Mouse (Mus musculus): Measurements from ENCODE around the gene Efhd2. TPM values are rescaled to one million over a fixed set of nuclear protein-coding genes. Genes with fewer than 3 reads are reported as not detected.

Gene Efhd2
- polyA plus RNA-seq, 1 experiment from 2014 or later, result 45.8 TPM

GRCm38 (mm10) chr4:141858501-141858900 is 16.2 kb downstream of the Efhd2 start:
- H3K9me3 ChIP-seq (replicated peaks), result no peaks in the 10 kb centered on the region
- 80% methylated on average over 20 of the region's 20 CpGs for WGBS (ENCODE audit: insufficient replicate concordance)
- no peak for ATAC-seq (ENCODE audit: insufficient read depth)
- H3K9ac ChIP-seq, result no peak overlapping the region
- peaks cover 42% of the 10 kb centered on the region for H3K36me3 ChIP-seq (replicated peaks)
- no peak overlapping the region for H3K4me3 ChIP-seq (replicated peaks)
- 0 out of 2 replicates have a peak, but pooled peaks cover 4% of the 10 kb centered on the region for H3K4me1 ChIP-seq (replicated peaks)
- no peaks in the 10 kb centered on the region for H3K27me3 ChIP-seq
- H3K4me2 ChIP-seq, result no peak overlapping the region
- H3K27ac ChIP-seq (replicated peaks), result no peak overlapping the region

- no peak; the same call in 1 of the 2 replicates for ATAC-seq (ENCODE audit: insufficient read depth)
- Histone ChIP-seq H3K27me3 (no peaks in the 10 kb centered on the region), H3K4me3 (replicated peaks) (no peak overlapping the region), H3K27ac (replicated peaks) (no peak overlapping the region), H3K4me1 (replicated peaks) (0 out of 2 replicates have a peak, but pooled peaks cover 4% of the 10 kb centered on the region), H3K9me3 (replicated peaks) (no peaks in the 10 kb centered on the region), H3K4me2 (no peak overlapping the region), H3K9ac (no peak overlapping the region), H3K36me3 (replicated peaks) (peaks cover 42% of the 10 kb centered on the region)
- WGBS (ENCODE audit: insufficient replicate concordance), result 18% methylated on average over 10 of the region's 10 CpGs
Observed at GRCm38 (mm10) chr4:141857422-141857930, 17.2 kb downstream of the Efhd2 start.

GRCm38 (mm10) chr4:141853437-141853836 is 21.3 kb downstream of the Efhd2 start:
- H3K27me3 ChIP-seq, result no peaks in the 10 kb centered on the region
- H3K4me3 ChIP-seq (replicated peaks), result no peak overlapping the region
- H3K36me3 ChIP-seq (replicated peaks), result peaks cover 5% of the 10 kb centered on the region; the same call in 1 of the 2 replicates
- no peak overlapping the region for H3K4me2 ChIP-seq
- H3K9me3 ChIP-seq (replicated peaks), result no peaks in the 10 kb centered on the region
- ATAC-seq (ENCODE audit: insufficient read depth), result no peak
- no peak overlapping the region for H3K9ac ChIP-seq
- H3K27ac ChIP-seq (replicated peaks), result no peak overlapping the region
- H3K4me1 ChIP-seq (replicated peaks), result 0 out of 2 replicates have a peak, but pooled peaks cover 4% of the 10 kb centered on the region
- WGBS (ENCODE audit: insufficient replicate concordance), result 50% methylated on average over 9 of the region's 9 CpGs

- 66% methylated on average over 6 of the region's 6 CpGs for WGBS (ENCODE audit: insufficient replicate concordance)
- no peaks in the 10 kb centered on the region for H3K36me3 ChIP-seq (replicated peaks)
- no peak for ATAC-seq (ENCODE audit: insufficient read depth)
- no peaks in the 10 kb centered on the region for H3K9me3 ChIP-seq (replicated peaks)
- H3K4me1 ChIP-seq (replicated peaks), result no peaks in the 10 kb centered on the region
- no peaks in the 10 kb centered on the region for H3K27me3 ChIP-seq
- no peak within 1 kb of the TSS for H3K9ac ChIP-seq
- H3K27ac ChIP-seq (replicated peaks), result no peak within 1 kb of the TSS
- H3K4me3 ChIP-seq (replicated peaks), result no peak within 1 kb of the TSS
- H3K4me2 ChIP-seq, result no peak within 1 kb of the TSS
Observed at GRCm38 (mm10) chr4:141845999-141846398, 28.7 kb downstream of the Efhd2 start, which contains the start of gene Ctrc. Gene Ctrc (minus strand): TSS chr4:141846359.

GRCm38 (mm10) chr4:141834536-141835095 is 40.1 kb downstream of the Efhd2 start:
- WGBS (ENCODE audit: insufficient replicate concordance), result 35% methylated on average over 5 of the region's 5 CpGs
- no peak overlapping the region for H3K4me3 ChIP-seq (replicated peaks)
- no peaks in the 10 kb centered on the region for H3K36me3 ChIP-seq (replicated peaks)
- H3K4me1 ChIP-seq (replicated peaks), result no peaks in the 10 kb centered on the region
- H3K4me2 ChIP-seq, result no peak overlapping the region
- H3K9me3 ChIP-seq (replicated peaks), result no peaks in the 10 kb centered on the region
- ATAC-seq (ENCODE audit: insufficient read depth), result no peak
- H3K27ac ChIP-seq (replicated peaks), result no peak overlapping the region
- H3K27me3 ChIP-seq, result peaks cover 9% of the 10 kb centered on the region; the same call in 1 of the 2 replicates
- no peak overlapping the region for H3K9ac ChIP-seq

GRCm38 (mm10) chr4:141833911-141834310 is 40.8 kb downstream of the Efhd2 start:
- Histone ChIP-seq H3K4me1 (replicated peaks) (no peaks in the 10 kb centered on the region), H3K4me3 (replicated peaks) (no peak overlapping the region), H3K36me3 (replicated peaks) (no peaks in the 10 kb centered on the region), H3K27me3 (peaks cover 9% of the 10 kb centered on the region; the same call in 1 of the 2 replicates), H3K27ac (replicated peaks) (no peak overlapping the region), H3K9ac (no peak overlapping the region), H3K4me2 (no peak overlapping the region), H3K9me3 (replicated peaks) (no peaks in the 10 kb centered on the region)
- no peak for ATAC-seq (ENCODE audit: insufficient read depth)
- WGBS (ENCODE audit: insufficient replicate concordance), result 59% methylated on average over 1 of the region's 1 CpGs

- no peak for ATAC-seq (ENCODE audit: insufficient read depth)
- Histone ChIP-seq H3K4me3 (replicated peaks) (no peak overlapping the region), H3K9ac (no peak overlapping the region), H3K36me3 (replicated peaks) (no peaks in the 10 kb centered on the region), H3K27me3 (peaks cover 9% of the 10 kb centered on the region; the same call in 1 of the 2 replicates), H3K27ac (replicated peaks) (no peak overlapping the region), H3K9me3 (replicated peaks) (no peaks in the 10 kb centered on the region), H3K4me2 (no peak overlapping the region), H3K4me1 (replicated peaks) (no peaks in the 10 kb centered on the region)
- 59% methylated on average over 7 of the region's 7 CpGs for WGBS (ENCODE audit: insufficient replicate concordance)
Observed at GRCm38 (mm10) chr4:141831361-141831760, 43.4 kb downstream of the Efhd2 start.

GRCm38 (mm10) chr4:141830381-141830780 is 44.3 kb downstream of the Efhd2 start:
- 62% methylated on average over 11 of the region's 11 CpGs for WGBS (ENCODE audit: insufficient replicate concordance)
- no peak overlapping the region for H3K9ac ChIP-seq

GRCm38 (mm10) chr4:141828177-141828576 is 46.5 kb downstream of the Efhd2 start:
- H3K4me3 ChIP-seq (replicated peaks), result no peak overlapping the region
- H3K27me3 ChIP-seq, result no peaks in the 10 kb centered on the region
- no peaks in the 10 kb centered on the region for H3K36me3 ChIP-seq (replicated peaks)
- H3K4me1 ChIP-seq (replicated peaks), result peaks cover 9% of the 10 kb centered on the region
- no peak for ATAC-seq (ENCODE audit: insufficient read depth)
- H3K27ac ChIP-seq (replicated peaks), result no peak overlapping the region
- WGBS (ENCODE audit: insufficient replicate concordance), result 48% methylated on average over 4 of the region's 4 CpGs
- H3K9me3 ChIP-seq (replicated peaks), result no peaks in the 10 kb centered on the region
- H3K9ac ChIP-seq, result no peak overlapping the region
- H3K4me2 ChIP-seq, result no peak overlapping the region

More at GRCm38 (mm10) chr4:141830381-141830780, 44.3 kb downstream of the Efhd2 start:
- Histone ChIP-seq H3K4me3 (replicated peaks) (no peak overlapping the region), H3K36me3 (replicated peaks) (no peaks in the 10 kb centered on the region), H3K27ac (replicated peaks) (no peak overlapping the region), H3K4me2 (no peak overlapping the region), H3K4me1 (replicated peaks) (no peaks in the 10 kb centered on the region), H3K27me3 (peaks cover 6% of the 10 kb centered on the region; the same call in 1 of the 2 replicates), H3K9me3 (replicated peaks) (no peaks in the 10 kb centered on the region)
- no peak for ATAC-seq (ENCODE audit: insufficient read depth)

GRCm38 (mm10) chr4:141827401-141827800 is 47.3 kb downstream of the Efhd2 start:
- H3K4me2 ChIP-seq, result no peak overlapping the region
- no peak overlapping the region for H3K9ac ChIP-seq
- H3K36me3 ChIP-seq (replicated peaks), result no peaks in the 10 kb centered on the region
- no peak overlapping the region for H3K27ac ChIP-seq (replicated peaks)
- no peaks in the 10 kb centered on the region for H3K27me3 ChIP-seq
- H3K4me1 ChIP-seq (replicated peaks), result peaks cover 15% of the 10 kb centered on the region
- WGBS (ENCODE audit: insufficient replicate concordance), result 71% methylated on average over 2 of the region's 2 CpGs
- no peak for ATAC-seq (ENCODE audit: insufficient read depth)
- H3K9me3 ChIP-seq (replicated peaks), result no peaks in the 10 kb centered on the region
- H3K4me3 ChIP-seq (replicated peaks), result no peak overlapping the region

- Histone ChIP-seq H3K36me3 (replicated peaks) (no peaks in the 10 kb centered on the region), H3K9ac (no peak within 1 kb of the TSS), H3K27ac (replicated peaks) (no peak within 1 kb of the TSS), H3K4me3 (replicated peaks) (no peak within 1 kb of the TSS), H3K4me1 (replicated peaks) (peaks cover 15% of the 10 kb centered on the region), H3K4me2 (no peak within 1 kb of the TSS), H3K27me3 (no peaks in the 10 kb centered on the region), H3K9me3 (replicated peaks) (no peaks in the 10 kb centered on the region)
- no peak for ATAC-seq (ENCODE audit: insufficient read depth)
- 46% methylated on average over 5 of the region's 5 CpGs for WGBS (ENCODE audit: insufficient replicate concordance)
Observed at GRCm38 (mm10) chr4:141826060-141826459, 48.7 kb downstream of the Efhd2 start, which contains the start of gene Cela2a. Gene Cela2a (minus strand): TSS chr4:141826160.

All from liver, embryonic 15.5 days (tissue).